Mouse (Mus musculus) hindbrain, embryonic 11.5 days (tissue): ENCODE results near the gene Ssmem1. TPM values are rescaled to one million over a fixed set of nuclear protein-coding genes. Genes with fewer than 3 reads are reported as not detected.

Experiments
- ATAC-seq: fragments of 200-750 bp; cut with Nextera tagmentation; 2 replicates; pipeline ENCODE4 v1.8.0; 2017; ENCODE audit warnings: mild to moderate bottlenecking, moderate TSS enrichment, moderate library complexity; ENCODE audit not compliant: low FRiP score
- DNase-seq: peaks from one replicate; pipeline ENCODE4 v3.0.0-alpha.2; 2015; ENCODE audit warnings: low spot score
- H3K27ac ChIP-seq: fragments of 300-500 bp; sonication (generic); 2 replicates; pipeline ENCODE4 v1.5.1; 2014; ENCODE audit warnings: mild to moderate bottlenecking, low read depth, low read length
- H3K27me3 ChIP-seq: fragments of 300-500 bp; sonication (generic); 2 replicates; pipeline ENCODE4 v1.6.1; 2014; ENCODE audit warnings: mild to moderate bottlenecking, low read length, moderate library complexity, mixed read lengths; ENCODE audit not compliant: control insufficient read depth, insufficient read depth
- H3K36me3 ChIP-seq: fragments of 300-500 bp; sonication (generic); 2 replicates; pipeline ENCODE4 v1.6.1; 2014; ENCODE audit warnings: mild to moderate bottlenecking, low read length, moderate library complexity, mixed read lengths; ENCODE audit not compliant: control insufficient read depth, insufficient read depth
- H3K4me1 ChIP-seq: fragments of 300-500 bp; sonication (generic); replicated peaks from 2 replicates; pipeline ENCODE4 v1.6.1; 2014; ENCODE audit warnings: low read length, mixed read lengths; ENCODE audit not compliant: control insufficient read depth, insufficient read depth
- H3K4me2 ChIP-seq: fragments of 300-500 bp; sonication (generic); replicated peaks from 2 replicates; pipeline ENCODE4 v1.6.1; 2014; ENCODE audit warnings: mild to moderate bottlenecking, low read depth, low read length
- H3K4me3 ChIP-seq: fragments of 300-500 bp; sonication (generic); 2 replicates; pipeline ENCODE4 v1.5.1; 2014; ENCODE audit warnings: low read depth, low read length
- H3K9ac ChIP-seq: fragments of 300-500 bp; sonication (generic); 2 replicates; pipeline ENCODE4 v1.6.1; 2014; ENCODE audit warnings: low read depth, low read length
- H3K9me3 ChIP-seq: fragments of 300-500 bp; sonication (generic); 2 replicates; pipeline ENCODE4 v1.6.1; 2016; ENCODE audit warnings: low read length; ENCODE audit not compliant: control insufficient read depth
- WGBS: fragments of 180-500 bp; shearing (Covaris S2); extraction: QIAGEN DNeasy Blood & Tissue Kit; methylation state at CpG from one replicate; pipeline ENCODE4 v1.1.7; 2014; 5-methylcytosine and 5-hydroxymethylcytosine counted together
- polyA plus RNA-seq: library from polyadenylated mRNA; unstranded; fragments of >200 nt; fragmentation: Nextera tagmentation; extraction: Ambion mirVana; gene quantifications from 2 replicates; pipeline ENCODE4 v1.2.1, GENCODE M21; 2014

Gene Ssmem1
- polyA plus RNA-seq, 1 experiment from 2014 or later = 0.37 TPM

GRCm38 (mm10) chr6:30547656-30548306, 38.1 kb downstream of the Ssmem1 start:
- H3K9ac ChIP-seq = no peak overlapping the region
- no peaks in the 10 kb centered on the region for H3K36me3 ChIP-seq
- no peak for ATAC-seq
- no peaks in the 10 kb centered on the region for H3K9me3 ChIP-seq
- no peaks in the 10 kb centered on the region for H3K27me3 ChIP-seq
- H3K4me1 ChIP-seq = peaks cover 5% of the 10 kb centered on the region
- 18% methylated on average over 9 of the region's 9 CpGs for WGBS
- peak overlapping the region; percentile 95 for H3K27ac ChIP-seq
- H3K4me3 ChIP-seq = no peak overlapping the region
- H3K4me2 ChIP-seq = no peak overlapping the region
- peak; percentile 40 for DNase-seq

- peaks cover 7% of the 10 kb centered on the region for H3K4me1 ChIP-seq
- no peaks in the 10 kb centered on the region for H3K27me3 ChIP-seq
- ATAC-seq (no peak), DNase-seq (peak; percentile 61)
- no peaks in the 10 kb centered on the region for H3K36me3 ChIP-seq
- no peak overlapping the region for H3K4me3 ChIP-seq
- peak overlapping the region; percentile 14; the same call in 1 of the 2 replicates for H3K4me2 ChIP-seq
- peak overlapping the region; percentile 91 for H3K27ac ChIP-seq
- no peaks in the 10 kb centered on the region for H3K9me3 ChIP-seq
- 0 out of 2 replicates have a peak overlapping the region, but pooled peaks have one; percentile 34 for H3K9ac ChIP-seq
- 8% methylated on average over 15 of the region's 15 CpGs for WGBS
Observed at GRCm38 (mm10) chr6:30549231-30549761, 39.6 kb downstream of the Ssmem1 start.

GRCm38 (mm10) chr6:30550496-30551192, 41.0 kb downstream of the Ssmem1 start:
- no peak overlapping the region for H3K4me2 ChIP-seq
- peak; percentile 49 for DNase-seq
- no peaks in the 10 kb centered on the region for H3K9me3 ChIP-seq
- H3K9ac ChIP-seq = no peak overlapping the region
- H3K27ac ChIP-seq = peak overlapping the region; percentile 87
- H3K4me3 ChIP-seq = no peak overlapping the region
- ATAC-seq = peak; percentile 49
- no peaks in the 10 kb centered on the region for H3K27me3 ChIP-seq
- H3K4me1 ChIP-seq = peaks cover 7% of the 10 kb centered on the region
- 54% methylated on average over 7 of the region's 7 CpGs for WGBS
- no peaks in the 10 kb centered on the region for H3K36me3 ChIP-seq

DNA sequence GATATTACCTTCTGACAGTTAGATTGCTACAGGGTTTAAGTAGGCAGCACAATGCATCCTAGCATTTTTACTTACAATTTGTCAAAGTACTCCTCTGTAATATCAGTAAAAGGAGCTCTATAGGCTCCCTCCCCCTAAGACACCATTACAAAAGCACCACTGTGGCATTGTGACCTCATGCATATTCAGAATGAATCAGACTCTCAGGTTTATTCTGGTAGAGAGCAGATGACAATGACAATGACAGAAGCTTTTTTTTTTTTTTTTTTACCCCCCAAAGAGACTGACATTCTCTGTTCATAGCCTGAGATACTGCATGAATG, 41.5 kb downstream of the Ssmem1 start:
- Histone ChIP-seq H3K27ac (peak overlapping the region; percentile 87), H3K27me3 (no peaks in the 10 kb centered on the region), H3K9me3 (no peaks in the 10 kb centered on the region), H3K4me1 (peaks cover 5% of the 10 kb centered on the region), H3K9ac (no peak overlapping the region), H3K36me3 (no peaks in the 10 kb centered on the region), H3K4me2 (no peak overlapping the region), H3K4me3 (no peak overlapping the region)
- peak; percentile 71 for ATAC-seq
- DNase-seq = peak; percentile 46

- WGBS = 16% methylated on average over 23 of the region's 23 CpGs
- DNase-seq = peak; percentile 79
- H3K4me1 ChIP-seq = peaks cover 5% of the 10 kb centered on the region; the same call in 1 of the 2 replicates
- H3K9ac ChIP-seq = peak overlapping the region; percentile 52
- no peaks in the 10 kb centered on the region for H3K27me3 ChIP-seq
- H3K27ac ChIP-seq = peak overlapping the region; percentile 87
- H3K36me3 ChIP-seq = no peaks in the 10 kb centered on the region
- 0 out of 2 replicates have a peak overlapping the region, but pooled peaks have one; percentile 12 for H3K4me3 ChIP-seq
- peak; percentile 61; the same call in 1 of the 2 replicates for ATAC-seq
- no peaks in the 10 kb centered on the region for H3K9me3 ChIP-seq
- H3K4me2 ChIP-seq = peak overlapping the region; percentile 34
Observed at GRCm38 (mm10) chr6:30551644-30552580, 42.3 kb downstream of the Ssmem1 start.

DNA sequence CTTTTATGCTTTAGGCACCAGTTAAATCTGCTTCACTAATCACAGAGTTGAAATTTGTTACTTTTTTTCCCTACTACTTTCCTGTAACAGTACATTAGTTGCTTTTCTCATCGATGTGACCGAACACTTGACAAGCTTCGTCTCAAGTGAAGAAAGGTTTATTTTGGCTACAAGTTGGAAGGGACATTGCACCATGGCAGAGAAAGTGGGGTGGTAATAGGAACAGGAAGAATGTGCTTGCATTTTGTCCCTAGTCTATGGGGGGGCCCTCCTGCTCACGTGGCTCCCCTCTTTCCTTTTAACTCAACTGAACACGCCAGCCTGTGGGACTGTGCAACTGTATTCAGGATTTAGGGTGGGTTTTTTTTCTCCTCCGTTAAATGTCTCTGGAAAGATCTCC, 43.0 kb downstream of the Ssmem1 start:
- Histone ChIP-seq H3K9ac (no peak overlapping the region), H3K27me3 (no peaks in the 10 kb centered on the region), H3K4me1 (peaks cover 5% of the 10 kb centered on the region; the same call in 1 of the 2 replicates), H3K9me3 (no peaks in the 10 kb centered on the region), H3K4me3 (no peak overlapping the region), H3K4me2 (no peak overlapping the region), H3K36me3 (no peaks in the 10 kb centered on the region), H3K27ac (peak overlapping the region; percentile 25; the same call in 1 of the 2 replicates)
- DNase-seq (no peak), ATAC-seq (no peak)
- 54% methylated on average over 6 of the region's 6 CpGs for WGBS

DNA sequence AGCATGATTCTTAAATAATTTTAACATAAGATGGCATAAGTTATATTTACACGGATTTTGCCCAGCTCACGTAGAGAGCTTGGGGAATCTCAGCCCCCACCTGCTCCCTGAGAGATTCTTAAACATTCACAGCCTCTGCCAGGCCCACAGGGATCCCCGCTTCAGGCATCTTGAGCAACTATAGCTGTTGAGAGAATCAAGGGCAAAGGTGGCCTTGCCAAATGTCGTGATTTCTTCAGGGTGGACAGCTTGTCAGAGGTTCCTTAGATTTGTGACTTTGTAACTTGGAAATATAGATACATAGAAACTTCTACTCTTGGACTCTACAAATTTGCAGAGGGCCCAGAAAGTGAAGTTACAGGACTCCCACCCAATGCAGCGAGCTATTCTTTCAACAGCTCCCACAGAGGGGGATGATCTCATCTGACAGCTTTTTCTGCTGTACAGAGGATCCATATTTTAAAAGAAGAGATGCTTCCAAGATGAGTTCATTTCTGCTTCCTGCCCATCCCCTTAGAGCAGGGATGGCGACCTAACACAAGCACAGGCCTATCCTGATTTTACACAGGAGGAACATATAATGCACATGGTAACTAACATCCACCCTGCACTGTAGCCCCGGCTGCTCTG, 43.8 kb downstream of the Ssmem1 start:
- WGBS = 75% methylated on average over 7 of the region's 7 CpGs
- no peak overlapping the region for H3K27ac ChIP-seq
- no peak overlapping the region for H3K4me2 ChIP-seq
- no peaks in the 10 kb centered on the region for H3K9me3 ChIP-seq
- H3K4me3 ChIP-seq = no peak overlapping the region
- ATAC-seq (no peak), DNase-seq (no peak)
- no peaks in the 10 kb centered on the region for H3K27me3 ChIP-seq
- H3K9ac ChIP-seq = no peak overlapping the region
- H3K36me3 ChIP-seq = no peaks in the 10 kb centered on the region
- peaks cover 5% of the 10 kb centered on the region; the same call in 1 of the 2 replicates for H3K4me1 ChIP-seq

DNA sequence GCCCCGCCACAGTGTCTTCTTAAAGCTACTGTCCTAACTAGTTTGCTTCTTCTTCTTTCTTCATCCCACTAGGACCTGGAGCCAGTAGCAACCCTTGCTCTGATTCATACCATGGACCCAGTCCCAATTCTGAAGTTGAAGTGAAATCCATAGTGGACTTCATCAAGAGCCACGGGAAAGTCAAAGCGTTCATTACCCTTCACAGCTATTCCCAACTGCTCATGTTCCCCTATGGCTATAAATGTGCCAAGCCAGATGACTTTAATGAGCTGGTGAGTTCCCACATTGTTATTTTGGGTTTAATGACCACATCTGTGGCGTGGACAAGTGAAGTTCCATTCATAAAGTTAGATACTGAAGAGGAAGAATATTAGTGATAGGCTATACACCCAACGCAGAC, 44.4 kb downstream of the Ssmem1 start:
- Histone ChIP-seq H3K4me3 (no peak overlapping the region), H3K4me1 (peaks cover 3% of the 10 kb centered on the region; the same call in 1 of the 2 replicates), H3K9ac (no peak overlapping the region), H3K27ac (no peak overlapping the region), H3K4me2 (no peak overlapping the region), H3K36me3 (no peaks in the 10 kb centered on the region), H3K9me3 (no peaks in the 10 kb centered on the region), H3K27me3 (no peaks in the 10 kb centered on the region)
- DNase-seq (no peak), ATAC-seq (no peak)
- WGBS = 89% methylated on average over 5 of the region's 5 CpGs
